Mouse (Mus musculus) kidney, embryonic 14.5 days (tissue): ENCODE measurements around the gene Slmap. TPM values are rescaled to one million over a fixed set of nuclear protein-coding genes. Genes with fewer than 3 reads are reported as not detected.

Experiments
- ATAC-seq: fragments of 200-750 bp; cut with Nextera tagmentation; 2 replicates; pipeline ENCODE4 v1.8.0; 2017; ENCODE audit warnings: moderate number of reproducible peaks, mild to moderate bottlenecking, moderate TSS enrichment, moderate library complexity; ENCODE audit not compliant: low FRiP score, low TSS enrichment
- H3K27ac ChIP-seq: fragments of 300-500 bp; sonication (generic); 2 replicates; pipeline ENCODE4 v1.5.1; 2014; ENCODE audit warnings: low read depth, mild to moderate bottlenecking, low read length, moderate library complexity, mixed read lengths
- H3K27me3 ChIP-seq: fragments of 300-500 bp; sonication (generic); 2 replicates; pipeline ENCODE4 v1.6.1; 2014; ENCODE audit warnings: mild to moderate bottlenecking, low read length; ENCODE audit not compliant: control insufficient read depth, insufficient read depth
- H3K36me3 ChIP-seq: fragments of 300-500 bp; sonication (generic); 2 replicates; pipeline ENCODE4 v1.6.1; 2014; ENCODE audit warnings: low read length, mixed read lengths; ENCODE audit not compliant: control insufficient read depth, insufficient read depth
- H3K4me1 ChIP-seq: fragments of 300-500 bp; sonication (generic); 2 replicates; pipeline ENCODE4 v1.6.1; 2014; ENCODE audit warnings: low read length, mixed read lengths; ENCODE audit not compliant: control insufficient read depth, insufficient read depth
- H3K4me2 ChIP-seq: fragments of 300-500 bp; sonication (generic); replicated peaks from 2 replicates; pipeline ENCODE4 v1.6.1; 2014; ENCODE audit warnings: low read depth, mild to moderate bottlenecking, low read length
- H3K4me3 ChIP-seq: fragments of 300-500 bp; sonication (generic); 2 replicates; pipeline ENCODE4 v1.5.1; 2014; ENCODE audit warnings: mild to moderate bottlenecking, low read length
- H3K9ac ChIP-seq: fragments of 300-500 bp; sonication (generic); 2 replicates; pipeline ENCODE4 v1.6.1; 2014; ENCODE audit warnings: low read depth, mild to moderate bottlenecking, low read length, moderate library complexity
- H3K9me3 ChIP-seq: fragments of 300-500 bp; sonication (generic); 2 replicates; pipeline ENCODE4 v1.6.1; 2016; ENCODE audit warnings: low read length; ENCODE audit not compliant: control insufficient read depth
- WGBS: fragments of 180-500 bp; shearing (Covaris S2); extraction: QIAGEN DNeasy Blood & Tissue Kit; methylation state at CpG from one replicate; pipeline ENCODE4 v1.1.7; 2014; 5-methylcytosine and 5-hydroxymethylcytosine counted together
- polyA plus RNA-seq: library from polyadenylated mRNA; unstranded; fragments of >200 nt; fragmentation: Nextera tagmentation; extraction: Ambion mirVana; gene quantifications from 2 replicates; pipeline ENCODE4 v1.2.1, GENCODE M21; 2014

Gene Slmap
- polyA plus RNA-seq, 1 experiment from 2014 or later = 26.8 TPM

GRCm38 (mm10) chr14:26500136-26500933, 34.4 kb downstream of the Slmap start:
- no peak for ATAC-seq
- no peak overlapping the region for H3K9ac ChIP-seq
- H3K9me3 ChIP-seq = no peaks in the 10 kb centered on the region
- WGBS = 92% methylated on average over 2 of the region's 2 CpGs
- no peaks in the 10 kb centered on the region; the same call in 1 of the 2 replicates for H3K36me3 ChIP-seq
- H3K4me1 ChIP-seq = 0 out of 2 replicates have a peak, but pooled peaks cover 3% of the 10 kb centered on the region
- H3K27ac ChIP-seq = no peak overlapping the region
- H3K27me3 ChIP-seq = no peaks in the 10 kb centered on the region
- no peak overlapping the region for H3K4me3 ChIP-seq
- no peak overlapping the region for H3K4me2 ChIP-seq

DNA sequence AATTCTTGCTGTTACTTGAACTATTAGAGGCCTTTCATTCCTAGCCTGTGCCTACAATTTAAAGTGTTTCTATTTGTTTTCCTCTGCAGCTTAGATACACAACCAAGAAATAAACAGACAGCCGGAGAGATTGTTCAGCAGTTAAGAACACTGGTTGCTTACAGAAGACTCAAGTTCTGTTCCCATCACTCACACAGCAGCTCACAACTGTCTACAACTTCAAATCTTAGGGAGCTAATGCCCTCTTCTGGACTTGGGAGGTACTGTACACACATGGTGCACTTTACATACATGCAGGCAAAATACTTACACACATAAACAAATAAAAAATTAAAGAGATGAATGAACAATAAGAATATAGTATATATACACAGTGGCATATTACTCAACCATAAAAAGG, 39.7 kb downstream of the Slmap start:
- Histone ChIP-seq H3K36me3 (no peaks in the 10 kb centered on the region), H3K4me2 (no peak overlapping the region), H3K27me3 (no peaks in the 10 kb centered on the region), H3K9ac (no peak overlapping the region), H3K4me3 (no peak overlapping the region), H3K9me3 (no peaks in the 10 kb centered on the region), H3K27ac (no peak overlapping the region), H3K4me1 (no peaks in the 10 kb centered on the region)
- no peak for ATAC-seq
- 93% methylated on average over 1 of the region's 1 CpGs for WGBS

GRCm38 (mm10) chr14:26491150-26491549, 43.6 kb downstream of the Slmap start:
- Histone ChIP-seq H3K36me3 (no peaks in the 10 kb centered on the region), H3K4me3 (no peak overlapping the region), H3K9ac (no peak overlapping the region), H3K27ac (no peak overlapping the region), H3K4me1 (peaks cover 5% of the 10 kb centered on the region; the same call in 1 of the 2 replicates), H3K4me2 (no peak overlapping the region), H3K27me3 (no peaks in the 10 kb centered on the region), H3K9me3 (no peaks in the 10 kb centered on the region)
- 27% methylated on average over 2 of the region's 2 CpGs for WGBS
- ATAC-seq = no peak; the same call in 1 of the 2 replicates

DNA sequence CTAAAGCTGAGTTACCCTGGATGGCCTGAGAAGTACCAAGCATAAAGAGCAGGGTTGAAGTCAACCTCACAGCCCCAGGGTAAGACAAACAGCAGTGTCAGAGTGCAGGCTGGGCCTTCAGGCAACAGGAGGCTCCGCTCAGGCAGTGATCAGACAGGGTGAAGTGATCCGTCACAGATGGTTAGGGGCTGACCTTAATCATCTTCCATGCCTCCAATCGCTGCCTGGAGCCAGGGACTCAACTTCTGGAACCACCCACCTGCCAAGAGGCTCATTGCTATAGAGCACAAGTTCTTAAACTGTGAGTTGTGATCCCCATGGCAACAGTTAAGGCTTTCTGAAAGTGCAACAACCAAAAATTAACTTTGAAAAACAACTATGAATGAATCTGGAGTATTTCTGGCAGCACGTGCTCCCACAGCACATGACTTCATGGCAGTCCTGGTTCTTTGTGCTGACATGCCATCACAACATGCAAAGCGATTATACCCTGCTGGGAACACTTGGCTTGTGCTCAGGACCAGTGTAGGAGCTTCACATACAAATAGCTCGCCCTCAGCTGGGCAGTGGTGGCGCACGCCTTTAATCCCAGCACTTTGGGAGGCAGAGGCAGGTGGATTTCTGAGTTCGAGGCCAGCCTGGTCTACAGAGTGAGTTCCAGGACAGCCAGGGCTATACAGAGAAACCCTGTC, 46.3 kb downstream of the Slmap start:
- H3K9ac ChIP-seq = no peak overlapping the region
- H3K27ac ChIP-seq = no peak overlapping the region
- H3K36me3 ChIP-seq = no peaks in the 10 kb centered on the region
- no peak overlapping the region for H3K4me2 ChIP-seq
- H3K4me3 ChIP-seq = no peak overlapping the region
- WGBS = 66% methylated on average over 9 of the region's 9 CpGs
- H3K27me3 ChIP-seq = no peaks in the 10 kb centered on the region
- ATAC-seq = 0 out of 2 replicates have a peak, but pooled peaks have one; percentile 39
- no peaks in the 10 kb centered on the region for H3K9me3 ChIP-seq
- peaks cover 5% of the 10 kb centered on the region; the same call in 1 of the 2 replicates for H3K4me1 ChIP-seq

GRCm38 (mm10) chr14:26486416-26487198, 48.1 kb downstream of the Slmap start:
- Histone ChIP-seq H3K4me2 (no peak overlapping the region), H3K4me1 (peaks cover 5% of the 10 kb centered on the region; the same call in 1 of the 2 replicates), H3K9me3 (no peaks in the 10 kb centered on the region), H3K27me3 (no peaks in the 10 kb centered on the region), H3K9ac (no peak overlapping the region), H3K27ac (no peak overlapping the region), H3K4me3 (no peak overlapping the region), H3K36me3 (no peaks in the 10 kb centered on the region)
- no peak for ATAC-seq
- 50% methylated on average over 8 of the region's 8 CpGs for WGBS

DNA sequence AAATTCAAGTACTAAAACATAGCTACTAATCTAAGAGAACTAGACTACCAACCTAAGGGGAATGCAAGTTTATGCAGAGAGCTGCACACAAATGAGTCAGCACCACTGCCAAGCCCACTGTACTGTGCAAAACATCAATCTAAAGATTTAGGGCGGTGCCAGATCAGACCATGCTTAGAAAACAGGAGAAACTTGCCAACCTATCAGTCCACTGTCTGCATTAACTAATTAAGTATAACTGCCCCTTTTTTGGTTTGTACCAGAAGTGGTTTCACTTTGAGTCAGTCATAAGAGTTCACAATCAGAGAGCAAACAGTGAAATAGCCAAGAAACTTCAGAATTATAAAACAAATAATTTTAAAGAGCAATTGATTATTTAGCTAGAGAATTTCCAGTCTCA, 53.3 kb downstream of the Slmap start:
- H3K9ac ChIP-seq = no peak overlapping the region

DNA sequence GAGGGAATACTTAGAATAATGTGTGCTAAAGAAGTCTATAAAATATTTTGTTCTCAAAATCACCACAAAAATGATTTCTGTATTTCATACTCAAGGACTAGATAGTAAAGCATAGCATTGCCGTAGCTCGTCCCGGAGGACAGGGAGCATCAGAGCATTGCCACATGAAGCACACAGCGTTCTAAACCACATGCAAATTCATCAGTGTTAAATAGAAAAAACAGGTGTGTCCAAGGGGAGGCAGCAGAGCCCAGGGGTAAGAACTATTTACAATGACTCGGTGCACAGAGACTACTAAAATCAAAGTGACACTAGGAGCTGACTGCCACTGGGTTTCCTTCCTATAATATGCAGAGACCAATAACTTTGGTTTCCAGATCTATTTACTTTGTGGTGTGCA, 57.0 kb downstream of the Slmap start:
- no peaks in the 10 kb centered on the region for H3K27me3 ChIP-seq

More for the DNA sequence above, 53.3 kb downstream of the Slmap start:
- Histone ChIP-seq H3K27ac (no peak overlapping the region), H3K4me3 (no peak overlapping the region), H3K9me3 (no peaks in the 10 kb centered on the region), H3K27me3 (no peaks in the 10 kb centered on the region), H3K4me1 (no peaks in the 10 kb centered on the region), H3K4me2 (no peak overlapping the region), H3K36me3 (no peaks in the 10 kb centered on the region)
- ATAC-seq = no peak
- WGBS = 100% methylated on average over 1 of the region's 1 CpGs

GRCm38 (mm10) chr14:26476391-26476790, 58.3 kb downstream of the Slmap start:
- H3K4me3 ChIP-seq = no peak overlapping the region
- H3K9me3 ChIP-seq = no peaks in the 10 kb centered on the region
- no peaks in the 10 kb centered on the region for H3K36me3 ChIP-seq
- H3K4me1 ChIP-seq = no peaks in the 10 kb centered on the region
- ATAC-seq = no peak
- no peaks in the 10 kb centered on the region for H3K27me3 ChIP-seq
- no peak overlapping the region for H3K9ac ChIP-seq
- WGBS = 89% methylated on average over 2 of the region's 2 CpGs
- no peak overlapping the region for H3K27ac ChIP-seq
- no peak overlapping the region for H3K4me2 ChIP-seq

More for the DNA sequence above, 57.0 kb downstream of the Slmap start:
- Histone ChIP-seq H3K9me3 (no peaks in the 10 kb centered on the region), H3K9ac (no peak overlapping the region), H3K27ac (no peak overlapping the region), H3K4me1 (no peaks in the 10 kb centered on the region), H3K36me3 (no peaks in the 10 kb centered on the region), H3K4me3 (no peak overlapping the region), H3K4me2 (no peak overlapping the region)
- no peak for ATAC-seq
- 91% methylated on average over 5 of the region's 5 CpGs for WGBS
